Mouse (Mus musculus) 3134 (cell line): ENCODE results near the gene Rgs5.

Experiments used
- DNase-seq: peaks from one replicate; pipeline ENCODE4 v3.0.0-alpha.2; 2011; ENCODE audit warnings: low spot score; ENCODE audit not compliant: insufficient read length; ENCODE audit errors: extremely low read depth

The Rgs5 gene

DNA sequence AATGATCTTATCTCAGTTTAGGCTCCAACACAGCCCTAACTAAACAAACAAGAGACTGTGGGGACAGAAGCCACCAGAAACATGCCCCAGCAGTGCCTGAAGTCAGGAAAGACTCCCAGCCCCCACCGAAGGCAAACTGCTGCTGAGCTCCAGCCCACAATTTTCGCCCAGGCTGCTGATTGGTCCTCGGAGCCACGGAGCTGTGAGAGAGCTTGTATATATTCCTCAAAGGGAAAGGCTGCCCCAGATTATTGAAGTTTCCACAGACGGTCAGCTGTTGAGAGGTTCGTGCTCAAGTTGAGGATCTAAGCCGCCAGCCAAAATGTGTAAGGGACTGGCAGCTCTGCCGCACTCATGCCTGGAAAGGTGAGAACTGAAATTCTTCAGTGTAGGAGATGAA is at the start of gene Rgs5:
TSS of gene Rgs5 (plus strand) at position 246 of the 400 bp plus-strand sequence.
- no peak for DNase-seq

DNA sequence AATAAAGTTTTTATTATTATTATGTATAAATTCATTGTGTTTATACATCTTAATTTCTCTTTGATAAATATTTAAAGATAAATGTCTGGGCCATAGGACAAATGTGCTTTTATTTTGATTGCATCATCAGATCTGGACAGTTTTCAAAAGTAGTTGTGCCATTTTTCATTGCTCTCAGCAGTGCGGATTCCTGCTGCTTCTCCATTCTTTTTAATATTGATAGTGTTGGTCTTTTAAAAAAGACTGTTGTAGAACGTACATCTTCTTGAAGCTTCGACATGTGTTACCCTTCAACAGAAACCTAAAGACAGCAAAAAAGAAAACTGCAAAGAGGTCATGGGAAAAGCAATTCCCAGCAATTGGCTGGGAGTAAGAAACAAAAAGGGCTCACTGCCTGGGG is 49.1 kb upstream of the Rgs5 start:
- DNase-seq, result no peak

DNA sequence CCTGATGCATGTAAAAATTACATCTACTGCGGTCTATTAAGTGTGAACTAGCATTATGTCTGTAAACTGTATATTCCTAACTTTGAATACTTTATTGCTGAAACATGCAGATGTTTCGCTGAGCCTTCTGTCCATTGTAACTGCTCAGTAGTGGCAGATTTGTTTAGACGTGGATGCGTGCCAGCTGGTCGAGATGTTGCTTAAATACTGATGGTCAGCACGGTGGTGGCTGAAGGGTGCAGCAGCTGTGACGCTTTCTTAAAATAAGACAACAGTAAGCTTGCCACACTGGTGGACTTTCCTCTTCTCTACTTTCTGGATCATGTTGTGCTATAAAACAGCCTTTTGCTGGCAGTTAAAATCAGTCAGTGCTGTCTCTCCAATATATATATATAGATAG is 25.6 kb upstream of the Rgs5 start:
- DNase-seq, result no peak

GRCm38 (mm10) chr1:169637251-169637750 is 18.0 kb upstream of the Rgs5 start:
- DNase-seq, result no peak

GRCm38 (mm10) chr1:169644884-169645653 is 10.2 kb upstream of the Rgs5 start:
- no peak for DNase-seq

DNA sequence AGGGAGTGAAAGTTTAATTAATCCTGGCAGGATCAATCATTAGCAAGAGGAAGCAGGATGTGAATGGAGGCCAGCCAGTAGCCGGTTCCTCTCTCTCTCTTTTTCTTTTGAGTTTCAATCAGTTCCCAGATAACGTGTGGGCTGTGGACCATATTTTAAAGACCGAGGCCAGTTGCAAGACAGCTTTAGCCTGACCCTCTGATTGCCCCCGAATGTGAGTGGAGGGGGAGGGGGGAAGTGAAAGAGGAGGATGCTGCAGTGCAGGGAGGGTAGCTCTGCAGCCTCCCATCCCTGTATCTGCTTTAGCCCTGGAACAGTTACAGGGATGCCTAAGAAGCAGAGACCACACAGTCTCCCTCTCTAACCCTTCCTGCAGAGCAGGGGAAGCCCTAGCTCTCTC is 4.2 kb downstream of the Rgs5 start:
- DNase-seq, result no peak

DNA sequence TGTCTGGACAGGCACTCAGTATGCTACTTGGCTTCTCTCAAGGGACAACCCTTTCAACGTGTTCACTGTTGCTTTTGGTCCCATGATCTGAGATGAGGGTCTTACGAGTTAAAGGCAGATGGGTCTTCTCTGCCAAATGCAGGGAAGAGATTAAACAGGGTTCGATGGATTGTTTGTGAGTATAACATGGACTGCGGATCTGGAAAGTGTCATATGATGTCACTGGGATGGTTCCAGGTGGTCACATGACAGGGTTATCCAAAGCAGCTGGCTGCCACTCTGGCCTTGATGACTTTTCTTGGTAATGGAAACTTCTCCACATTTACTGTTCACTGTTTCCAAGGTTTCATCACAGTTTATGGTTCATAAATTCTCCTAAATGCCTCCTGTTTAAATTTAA is 12.0 kb downstream of the Rgs5 start:
- no peak for DNase-seq

- DNase-seq, result peak; percentile 33
Measured at GRCm38 (mm10) chr1:169670705-169671104, 15.4 kb downstream of the Rgs5 start.

DNA sequence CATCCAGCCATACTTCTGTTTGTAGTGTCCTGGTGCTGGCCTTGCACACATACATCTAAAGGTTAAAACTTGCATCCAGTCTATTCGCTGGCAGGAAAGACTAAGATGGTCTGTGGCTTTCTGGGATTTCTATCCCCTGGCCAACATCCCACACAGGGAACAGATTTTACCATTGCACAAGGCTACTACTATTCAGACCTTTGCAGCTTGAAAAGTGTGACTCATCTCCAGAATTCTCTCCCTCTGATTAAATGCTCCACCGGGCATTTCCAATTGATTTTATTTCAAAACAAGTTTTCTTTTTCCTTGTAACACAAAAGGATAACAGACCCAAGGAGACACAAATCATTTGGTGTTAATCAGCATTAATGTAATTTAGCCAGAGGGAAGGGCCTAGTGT is 16.5 kb downstream of the Rgs5 start:
- peak; percentile 29 for DNase-seq

- DNase-seq, result no peak
Measured at GRCm38 (mm10) chr1:169672272-169672671, 17.0 kb downstream of the Rgs5 start.

DNA sequence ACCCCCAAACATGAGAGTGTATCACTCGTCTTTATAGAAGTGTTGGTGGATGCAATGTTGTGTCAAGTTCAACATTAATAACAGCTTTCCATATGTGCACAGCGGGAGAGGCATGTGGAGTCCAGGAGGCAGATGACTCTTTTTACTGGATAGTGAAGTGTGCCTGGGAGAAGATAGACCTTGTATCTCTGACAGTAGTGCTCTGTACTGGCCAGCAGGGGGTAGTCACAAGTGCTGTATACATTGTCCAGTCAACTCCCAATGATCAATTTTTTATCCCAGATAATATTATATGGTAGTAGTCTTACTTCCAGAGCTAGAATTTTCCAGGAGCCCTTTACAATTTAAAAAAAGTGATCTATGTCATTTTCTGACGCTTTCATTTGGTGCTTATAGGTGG is 18.8 kb downstream of the Rgs5 start:
- DNase-seq, result no peak

GRCm38 (mm10) chr1:169676751-169677150 is 21.4 kb downstream of the Rgs5 start:
- DNase-seq, result no peak

GRCm38 (mm10) chr1:169680455-169681208 is 25.3 kb downstream of the Rgs5 start:
- DNase-seq, result no peak

GRCm38 (mm10) chr1:169682775-169683497 is 27.6 kb downstream of the Rgs5 start:
- no peak for DNase-seq

GRCm38 (mm10) chr1:169685257-169685656 is 30.0 kb downstream of the Rgs5 start:
- DNase-seq, result no peak

- no peak for DNase-seq
Measured at GRCm38 (mm10) chr1:169693040-169693439, 37.7 kb downstream of the Rgs5 start.

DNA sequence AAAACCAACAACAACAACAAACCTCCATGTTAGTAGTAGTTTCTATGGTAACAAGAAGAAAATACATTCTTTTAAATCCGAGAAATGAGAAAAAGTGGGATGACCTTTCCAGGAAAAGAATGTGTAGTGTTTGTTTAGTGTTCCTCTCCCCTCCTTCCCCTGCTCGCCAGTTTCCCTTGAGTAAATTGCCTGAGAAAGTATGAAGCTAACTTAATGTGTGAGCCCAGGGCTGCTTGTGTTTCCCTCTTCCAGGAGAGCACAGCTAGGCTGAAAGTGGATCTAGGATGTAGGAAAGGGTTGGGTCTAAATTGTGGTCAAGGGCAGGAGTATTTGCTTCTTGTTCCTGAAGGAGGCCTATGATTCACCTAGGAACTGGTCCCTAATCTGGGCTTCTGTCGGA is 38.2 kb downstream of the Rgs5 start:
- no peak for DNase-seq

DNA sequence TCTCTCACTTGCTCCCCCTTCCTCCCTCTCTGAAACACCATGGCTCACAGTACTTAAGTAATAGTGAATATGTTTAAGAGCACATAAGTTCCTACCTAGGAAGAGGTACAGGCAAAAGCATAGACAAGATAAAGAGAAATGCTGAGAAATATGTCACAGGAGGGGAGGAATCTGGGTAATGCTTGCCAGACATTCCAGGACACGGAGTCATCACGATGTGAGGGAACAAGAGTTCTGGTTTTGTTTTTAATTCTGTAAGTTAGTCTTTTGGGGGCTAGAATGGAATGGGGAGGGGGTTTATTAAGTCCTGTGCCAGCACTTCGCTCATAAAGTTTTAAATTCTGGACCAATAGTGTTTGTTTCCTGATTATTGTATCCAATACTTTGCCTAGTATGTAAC is 40.1 kb downstream of the Rgs5 start:
- DNase-seq, result peak; percentile 49

DNA sequence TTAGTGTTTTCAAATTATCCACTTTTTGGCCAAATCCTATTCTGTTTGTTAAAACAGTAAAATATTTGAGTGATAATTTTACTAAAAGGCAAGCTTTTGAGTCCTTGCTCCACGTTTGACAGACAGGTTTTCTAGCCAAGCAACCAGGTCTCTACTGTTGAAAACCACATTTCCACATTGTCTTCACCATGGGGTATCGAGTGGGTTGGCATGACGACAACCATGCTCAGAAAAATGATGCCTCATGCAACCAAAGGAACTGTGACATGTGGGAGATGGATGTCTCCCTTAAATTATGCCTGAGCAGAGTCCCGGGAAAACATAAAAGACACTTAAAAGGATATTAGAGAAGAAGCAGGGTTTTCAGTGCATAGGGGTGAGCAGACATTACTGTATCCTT is 41.9 kb downstream of the Rgs5 start:
- DNase-seq, result no peak

GRCm38 (mm10) chr1:169699184-169699583 is 43.9 kb downstream of the Rgs5 start:
- peak; percentile 60 for DNase-seq

GRCm38 (mm10) chr1:169704395-169705087 is 49.2 kb downstream of the Rgs5 start:
- peak; percentile 49 for DNase-seq
